Mouse (Mus musculus) cerebellum, postnatal 4 days (tissue): Measurements from ENCODE around the gene Mark3.
A peak's percentile ranks its signal among the peaks of the same experiment; 100 is the strongest.
"Not testable (repeated sequence)": the region's sequence is repeated elsewhere in the genome, so short reads cannot be mapped to it uniquely, and the experiment has no call there.

Experiments
- DNase-seq, 2 experiments: peaks; one replicate each; pipeline ENCODE4 v3.0.0; 2022; ENCODE audit warnings: low spot score in 2 of 2, mixed read lengths in 1 of 2

Gene Mark3

GRCm38 (mm10) chr12:111652953-111653352 is 78.6 kb downstream of the Mark3 start:
- no peak for DNase-seq

- DNase-seq = peak; percentile 47 to 75
Observed at GRCm38 (mm10) chr12:111653434-111653833, 79.1 kb downstream of the Mark3 start.

- DNase-seq = no peak
Observed at GRCm38 (mm10) chr12:111655695-111656094, 81.4 kb downstream of the Mark3 start.

- no peak for DNase-seq
Observed at GRCm38 (mm10) chr12:111659331-111659730, 85.0 kb downstream of the Mark3 start.

GRCm38 (mm10) chr12:111660628-111661027 is 86.3 kb downstream of the Mark3 start:
- DNase-seq = no peak

- not testable (repeated sequence) for DNase-seq
Observed at GRCm38 (mm10) chr12:111661554-111661953, 87.2 kb downstream of the Mark3 start.

- DNase-seq = no peak
Observed at GRCm38 (mm10) chr12:111663228-111664143, 89.2 kb downstream of the Mark3 start.

GRCm38 (mm10) chr12:111664144-111664634 is 89.9 kb downstream of the Mark3 start:
- no peak for DNase-seq

GRCm38 (mm10) chr12:111665041-111665880 is 90.9 kb downstream of the Mark3 start:
- DNase-seq = no peak

GRCm38 (mm10) chr12:111666380-111666779 is 92.1 kb downstream of the Mark3 start:
- DNase-seq = no peak

GRCm38 (mm10) chr12:111667421-111667820 is 93.1 kb downstream of the Mark3 start:
- no peak for DNase-seq

GRCm38 (mm10) chr12:111668457-111668912 is 94.2 kb downstream of the Mark3 start:
- peak; percentile 97 to 98 for DNase-seq

GRCm38 (mm10) chr12:111669000-111669788 is 94.9 kb downstream of the Mark3 start:
- no peak for DNase-seq

GRCm38 (mm10) chr12:111669961-111670360 is 95.6 kb downstream of the Mark3 start:
- DNase-seq = no peak

GRCm38 (mm10) chr12:111670371-111670971 is 96.1 kb downstream of the Mark3 start:
- DNase-seq = peak in 1 of 2 experiments; percentile 61

GRCm38 (mm10) chr12:111670976-111671375 is 96.7 kb downstream of the Mark3 start:
- no peak for DNase-seq

GRCm38 (mm10) chr12:111671431-111671902 is 97.1 kb downstream of the Mark3 start:
- peak; percentile 48 to 67 for DNase-seq

- peak; percentile 82 to 88 for DNase-seq
Observed at GRCm38 (mm10) chr12:111672176-111672575, 97.9 kb downstream of the Mark3 start, which contains the start of gene Ckb. Ckb (minus strand) TSS chr12:111672338.

- DNase-seq = no peak
Observed at GRCm38 (mm10) chr12:111672581-111672980, 98.3 kb downstream of the Mark3 start.

- DNase-seq = no peak
Observed at GRCm38 (mm10) chr12:111674850-111675486, 100.6 kb downstream of the Mark3 start.
